Mouse (Mus musculus): ENCODE results near the gene Sumf1.

DNA sequence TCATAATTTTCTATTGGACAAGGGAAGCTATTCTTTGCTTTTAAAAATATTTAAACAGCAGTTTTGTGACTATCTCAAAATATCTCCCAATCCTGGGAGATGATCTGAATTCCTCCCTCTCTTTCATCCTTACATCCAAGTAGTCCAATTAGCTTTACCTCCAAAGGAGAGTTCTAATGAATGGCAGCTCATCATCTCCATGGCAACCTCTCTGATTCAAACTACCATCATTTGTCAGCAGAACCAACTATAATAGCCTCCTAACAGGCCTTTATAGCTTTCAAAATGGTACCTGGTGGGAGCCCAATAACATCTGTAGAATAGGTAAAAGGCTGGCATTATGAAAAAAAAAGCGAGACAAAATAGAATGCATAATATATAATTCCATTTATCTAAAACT, 59.9 kb downstream of the Sumf1 start:
- no peak for TF ChIP-seq CTCF (IDR thresholded peaks at IDR 0.05; ENCODE audit: borderline replicate concordance, insufficient read depth, low read length)
- no peak for TF ChIP-seq POLR2A (IDR thresholded peaks at IDR 0.05; ENCODE audit: low read depth, low read length)

Measured in embryonic fibroblast, embryonic 13.5 days (primary cell).